Mouse (Mus musculus) kidney, embryonic 14.5 days (tissue): Measurements from ENCODE around the gene Gpbar1. TPM values are rescaled to one million over a fixed set of nuclear protein-coding genes. Genes with fewer than 3 reads are reported as not detected.
"Not testable (repeated sequence)": the region's sequence is repeated elsewhere in the genome, so short reads cannot be mapped to it uniquely, and the experiment has no call there.

Experiments used
- ATAC-seq: fragments of 200-750 bp; cut with Nextera tagmentation; 2 replicates; pipeline ENCODE4 v1.8.0; 2017; ENCODE audit warnings: moderate number of reproducible peaks, mild to moderate bottlenecking, moderate TSS enrichment, moderate library complexity; ENCODE audit not compliant: low FRiP score, low TSS enrichment
- H3K27ac ChIP-seq: fragments of 300-500 bp; sonication (generic); 2 replicates; pipeline ENCODE4 v1.5.1; 2014; ENCODE audit warnings: low read depth, mild to moderate bottlenecking, low read length, moderate library complexity, mixed read lengths
- H3K27me3 ChIP-seq: fragments of 300-500 bp; sonication (generic); 2 replicates; pipeline ENCODE4 v1.6.1; 2014; ENCODE audit warnings: mild to moderate bottlenecking, low read length; ENCODE audit not compliant: control insufficient read depth, insufficient read depth
- H3K36me3 ChIP-seq: fragments of 300-500 bp; sonication (generic); 2 replicates; pipeline ENCODE4 v1.6.1; 2014; ENCODE audit warnings: low read length, mixed read lengths; ENCODE audit not compliant: control insufficient read depth, insufficient read depth
- H3K4me1 ChIP-seq: fragments of 300-500 bp; sonication (generic); 2 replicates; pipeline ENCODE4 v1.6.1; 2014; ENCODE audit warnings: low read length, mixed read lengths; ENCODE audit not compliant: control insufficient read depth, insufficient read depth
- H3K4me2 ChIP-seq: fragments of 300-500 bp; sonication (generic); replicated peaks from 2 replicates; pipeline ENCODE4 v1.6.1; 2014; ENCODE audit warnings: low read depth, mild to moderate bottlenecking, low read length
- H3K4me3 ChIP-seq: fragments of 300-500 bp; sonication (generic); 2 replicates; pipeline ENCODE4 v1.5.1; 2014; ENCODE audit warnings: mild to moderate bottlenecking, low read length
- H3K9ac ChIP-seq: fragments of 300-500 bp; sonication (generic); 2 replicates; pipeline ENCODE4 v1.6.1; 2014; ENCODE audit warnings: low read depth, mild to moderate bottlenecking, low read length, moderate library complexity
- H3K9me3 ChIP-seq: fragments of 300-500 bp; sonication (generic); 2 replicates; pipeline ENCODE4 v1.6.1; 2016; ENCODE audit warnings: low read length; ENCODE audit not compliant: control insufficient read depth
- WGBS: fragments of 180-500 bp; shearing (Covaris S2); extraction: QIAGEN DNeasy Blood & Tissue Kit; methylation state at CpG from one replicate; pipeline ENCODE4 v1.1.7; 2014; 5-methylcytosine and 5-hydroxymethylcytosine counted together
- polyA plus RNA-seq: library from polyadenylated mRNA; unstranded; fragments of >200 nt; fragmentation: Nextera tagmentation; extraction: Ambion mirVana; gene quantifications from 2 replicates; pipeline ENCODE4 v1.2.1, GENCODE M21; 2014

Gpbar1 gene
- polyA plus RNA-seq, 1 experiment from 2014 or later = 3.2 TPM

GRCm38 (mm10) chr1:74321396-74321795, 43.0 kb downstream of the Gpbar1 start:
- Histone ChIP-seq H3K27me3 (no peaks in the 10 kb centered on the region), H3K9me3 (no peaks in the 10 kb centered on the region), H3K36me3 (no peaks in the 10 kb centered on the region), H3K9ac (no peak overlapping the region), H3K4me3 (no peak overlapping the region), H3K27ac (no peak overlapping the region), H3K4me1 (no peaks in the 10 kb centered on the region), H3K4me2 (no peak overlapping the region)
- WGBS = 86% methylated on average over 3 of the region's 3 CpGs
- ATAC-seq = no peak

- not testable (repeated sequence) for H3K4me2 ChIP-seq, H3K9me3 ChIP-seq, H3K4me3 ChIP-seq, H3K36me3 ChIP-seq, ATAC-seq, H3K27ac ChIP-seq, H3K27me3 ChIP-seq, H3K9ac ChIP-seq
- WGBS = 86% methylated on average over 2 of the region's 2 CpGs
- H3K4me1 ChIP-seq = peaks cover 13% of the 10 kb centered on the region
Measured at GRCm38 (mm10) chr1:74326916-74327315, 48.6 kb downstream of the Gpbar1 start.

Other genes with a start within 250 kb of the Gpbar1 start
- 40.1 and 59.2 TPM in 2 replicates for gene Tns1, start 154.1 kb upstream of the Gpbar1 start, polyA plus RNA-seq
- not detected in 2 replicates for gene Rufy4, start 153.0 kb upstream of the Gpbar1 start, polyA plus RNA-seq
- 0.10 TPM in 1 of 2 replicates, not detected in the other for gene Cxcr2, start 124.6 kb upstream of the Gpbar1 start, polyA plus RNA-seq
- not detected in 2 replicates for gene Cxcr1, start 83.9 kb upstream of the Gpbar1 start, polyA plus RNA-seq
- gene Arpc2, start 42.5 kb upstream of the Gpbar1 start, polyA plus RNA-seq = 378 and 417 TPM in 2 replicates
- gene Aamp, start 6.2 kb downstream of the Gpbar1 start, polyA plus RNA-seq = 249 and 258 TPM in 2 replicates
- gene Pnkd, start 6.4 kb downstream of the Gpbar1 start, polyA plus RNA-seq = 126 and 154 TPM in 2 replicates
- gene Tmbim1, start 27.1 kb downstream of the Gpbar1 start, polyA plus RNA-seq = 16.3 and 18.1 TPM in 2 replicates
- gene Catip, start 83.6 kb downstream of the Gpbar1 start, polyA plus RNA-seq = 0.44 and 0.79 TPM in 2 replicates
- 2.0 and 5.2 TPM in 2 replicates for gene Slc11a1, start 96.6 kb downstream of the Gpbar1 start, polyA plus RNA-seq
- gene Ctdsp1, start 113.0 kb downstream of the Gpbar1 start, polyA plus RNA-seq = 66.7 and 86.0 TPM in 2 replicates
- gene Vil1, start 130.8 kb downstream of the Gpbar1 start, polyA plus RNA-seq = 2.8 and 6.7 TPM in 2 replicates
- 76.1 and 92.9 TPM in 2 replicates for gene Cnot9, start 227.5 kb downstream of the Gpbar1 start, polyA plus RNA-seq